Mouse (Mus musculus) kidney, embryonic 16.5 days (tissue): ENCODE measurements at regions not wholly inside any gene's neighbourhood (a gene's known extent, or its start where the extent isn't known, plus 50 kb on each side); places are given as distances from the start of the nearest gene placed in this dataset.

Source experiments
- ATAC-seq: fragments of 200-750 bp; cut with Nextera tagmentation; 2 replicates; pipeline ENCODE4 v1.8.0; 2017; ENCODE audit warnings: moderate TSS enrichment; ENCODE audit not compliant: low FRiP score, low TSS enrichment
- H3K27ac ChIP-seq: fragments of 300-500 bp; sonication (generic); 2 replicates; pipeline ENCODE4 v1.5.1; 2014; ENCODE audit warnings: low read length
- H3K27me3 ChIP-seq: fragments of 300-500 bp; sonication (generic); 2 replicates; pipeline ENCODE4 v1.6.1; 2014; ENCODE audit warnings: low read length, control low read depth, mixed read lengths; ENCODE audit not compliant: insufficient read depth
- H3K36me3 ChIP-seq: fragments of 300-500 bp; sonication (generic); 2 replicates; pipeline ENCODE4 v1.6.1; 2014; ENCODE audit warnings: low read length, control low read depth, mixed read lengths; ENCODE audit not compliant: insufficient read depth
- H3K4me1 ChIP-seq: fragments of 300-500 bp; sonication (generic); 2 replicates; pipeline ENCODE4 v1.6.1; 2014; ENCODE audit warnings: low read length, control low read depth, mixed read lengths; ENCODE audit not compliant: insufficient read depth
- H3K4me2 ChIP-seq: fragments of 300-500 bp; sonication (generic); replicated peaks from 2 replicates; pipeline ENCODE4 v1.6.1; 2014; ENCODE audit warnings: low read depth, low read length
- H3K4me3 ChIP-seq: fragments of 300-500 bp; sonication (generic); 2 replicates; pipeline ENCODE4 v1.5.1; 2014; ENCODE audit warnings: mild to moderate bottlenecking, low read length
- H3K9ac ChIP-seq: fragments of 300-500 bp; sonication (generic); replicated peaks from 2 replicates; pipeline ENCODE4 v1.6.1; 2014; ENCODE audit warnings: low read length
- H3K9me3 ChIP-seq: fragments of 300-500 bp; sonication (generic); 2 replicates; pipeline ENCODE4 v1.6.1; 2016; ENCODE audit warnings: low read length, control low read depth
- WGBS: fragments of 180-500 bp; shearing (Covaris S2); extraction: QIAGEN DNeasy Blood & Tissue Kit; methylation state at CpG from one replicate; pipeline ENCODE4 v1.1.7; 2014; 5-methylcytosine and 5-hydroxymethylcytosine counted together

DNA sequence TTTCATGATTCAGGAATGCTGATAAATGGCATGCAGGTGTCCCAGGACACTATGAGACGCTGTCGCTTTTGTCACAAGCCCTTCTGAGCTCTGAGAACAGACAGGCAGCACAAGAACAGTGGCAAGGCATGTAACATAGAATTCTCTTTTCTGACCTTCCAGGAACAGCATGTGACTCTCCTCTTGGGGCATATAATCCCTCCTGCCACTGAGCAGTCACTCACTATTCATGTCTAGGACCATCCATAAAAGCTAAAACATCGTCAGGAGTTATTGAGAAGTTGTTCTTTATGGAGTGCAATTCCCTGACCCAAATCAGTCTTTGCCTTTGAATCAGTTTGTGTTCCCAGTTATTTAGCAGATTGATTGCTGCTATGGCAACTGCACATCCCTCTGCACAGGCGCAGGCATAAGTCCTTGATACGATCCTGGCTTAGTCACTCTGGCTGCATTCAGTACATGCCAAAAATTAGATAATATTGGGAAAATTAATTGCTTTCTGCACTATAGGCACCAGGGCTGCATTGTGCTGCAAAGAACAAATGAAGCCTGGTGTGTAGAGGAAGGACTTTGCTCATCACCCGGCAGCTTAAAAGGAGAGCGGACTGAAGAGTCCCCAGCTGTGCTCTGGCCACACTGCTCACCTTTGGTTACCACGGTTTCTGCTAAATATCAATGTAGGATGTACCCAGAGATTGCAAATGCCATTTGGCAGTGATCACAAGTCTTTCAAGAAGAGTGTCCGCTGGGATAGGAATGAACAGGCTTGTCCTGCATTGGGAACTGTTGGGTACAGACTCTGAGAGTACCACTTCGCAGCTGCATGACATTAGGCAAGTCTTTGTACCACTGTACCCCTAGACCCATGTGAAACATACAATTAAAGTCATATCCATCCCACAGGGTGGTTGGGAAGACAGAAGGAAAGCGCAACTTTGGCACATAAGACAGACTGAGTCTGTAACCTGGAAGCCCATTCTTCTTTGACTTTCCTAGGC is 288.6 kb downstream of the Elavl2 start:
- H3K4me1 ChIP-seq: no peaks in the 10 kb centered on the region
- 88% methylated on average over 11 of the region's 11 CpGs for WGBS

DNA sequence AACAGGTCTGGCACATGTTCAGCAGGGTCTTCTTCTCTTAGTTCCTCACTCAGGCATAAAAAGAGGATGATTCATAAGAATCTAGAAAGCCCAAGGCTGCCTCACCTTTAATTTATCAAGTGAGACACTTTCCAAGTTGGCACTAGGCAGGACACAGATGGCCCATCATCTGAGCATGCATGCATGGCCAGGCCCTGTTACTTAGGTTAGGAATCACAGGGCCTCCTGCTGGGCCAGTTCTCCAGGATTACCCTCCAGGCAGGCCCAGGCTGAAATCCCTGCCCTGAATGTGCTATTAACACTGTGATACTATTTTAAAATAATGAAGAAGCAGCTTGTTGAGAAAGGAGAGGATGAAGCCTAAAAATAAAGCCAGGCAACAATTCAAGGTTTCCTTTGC is 304.5 kb downstream of the Elavl2 start:
- Histone ChIP-seq H3K4me2 (no peak overlapping the region), H3K9ac (no peak overlapping the region), H3K4me1 (no peaks in the 10 kb centered on the region), H3K4me3 (no peak overlapping the region), H3K27me3 (no peaks in the 10 kb centered on the region), H3K9me3 (no peaks in the 10 kb centered on the region), H3K27ac (no peak overlapping the region), H3K36me3 (no peaks in the 10 kb centered on the region)
- ATAC-seq: no peak

More for the DNA sequence above, 288.6 kb downstream of the Elavl2 start:
- H3K9ac ChIP-seq: no peak overlapping the region
- H3K27me3 ChIP-seq: no peaks in the 10 kb centered on the region
- no peak for ATAC-seq
- H3K36me3 ChIP-seq: no peaks in the 10 kb centered on the region
- H3K4me2 ChIP-seq: no peak overlapping the region
- no peak overlapping the region for H3K4me3 ChIP-seq
- no peak overlapping the region for H3K27ac ChIP-seq
- no peaks in the 10 kb centered on the region for H3K9me3 ChIP-seq

DNA sequence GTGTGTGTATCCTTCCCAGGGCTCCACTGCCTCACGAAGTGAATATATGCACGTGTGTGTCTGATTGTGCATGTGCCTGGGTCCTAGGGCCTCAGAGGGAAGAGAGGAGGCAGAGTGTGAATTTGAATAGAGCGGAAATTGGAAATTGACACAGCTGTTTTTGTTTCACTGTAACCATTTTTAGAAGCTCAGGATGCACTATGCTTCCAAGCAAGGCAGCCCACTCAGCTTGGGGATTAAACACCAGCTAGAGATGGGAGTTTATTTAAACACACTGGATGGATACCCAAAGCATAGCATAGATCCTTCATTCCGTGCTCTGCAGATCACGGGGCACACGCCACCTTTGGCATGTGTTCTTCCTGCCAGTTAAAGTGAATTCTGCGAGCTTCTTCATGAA is 306.2 kb downstream of the Elavl2 start:
- H3K4me1 ChIP-seq: no peaks in the 10 kb centered on the region
- no peaks in the 10 kb centered on the region for H3K27me3 ChIP-seq
- H3K9me3 ChIP-seq: no peaks in the 10 kb centered on the region
- 87% methylated on average over 7 of the region's 7 CpGs for WGBS
- H3K27ac ChIP-seq: no peak overlapping the region
- no peak overlapping the region for H3K4me3 ChIP-seq
- H3K4me2 ChIP-seq: no peak overlapping the region
- no peak overlapping the region for H3K9ac ChIP-seq
- no peaks in the 10 kb centered on the region for H3K36me3 ChIP-seq
- ATAC-seq: no peak

DNA sequence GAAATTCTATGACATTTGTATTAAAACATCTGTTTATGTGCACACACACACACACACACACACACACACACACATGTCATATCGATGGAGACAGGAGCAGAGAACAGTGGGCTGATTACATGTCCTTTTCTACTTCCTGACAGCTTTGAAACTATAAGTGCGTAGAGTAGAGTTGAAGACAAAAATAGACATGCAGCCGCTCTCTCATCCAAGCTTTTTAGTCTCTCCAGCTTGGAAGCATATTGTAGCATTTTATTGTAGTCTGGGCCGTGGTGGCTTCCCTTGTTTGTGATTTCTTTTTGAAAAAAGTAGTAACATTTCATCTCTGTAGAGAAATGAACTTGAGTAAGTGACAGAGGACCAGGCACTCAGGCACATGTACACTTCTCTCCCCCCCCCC is 306.7 kb downstream of the Elavl2 start:
- 77% methylated on average over 4 of the region's 4 CpGs for WGBS
- ATAC-seq: no peak
- Histone ChIP-seq H3K27me3 (no peaks in the 10 kb centered on the region), H3K9ac (no peak overlapping the region), H3K4me3 (no peak overlapping the region), H3K9me3 (no peaks in the 10 kb centered on the region), H3K4me1 (no peaks in the 10 kb centered on the region), H3K27ac (no peak overlapping the region), H3K36me3 (no peaks in the 10 kb centered on the region), H3K4me2 (no peak overlapping the region)

DNA sequence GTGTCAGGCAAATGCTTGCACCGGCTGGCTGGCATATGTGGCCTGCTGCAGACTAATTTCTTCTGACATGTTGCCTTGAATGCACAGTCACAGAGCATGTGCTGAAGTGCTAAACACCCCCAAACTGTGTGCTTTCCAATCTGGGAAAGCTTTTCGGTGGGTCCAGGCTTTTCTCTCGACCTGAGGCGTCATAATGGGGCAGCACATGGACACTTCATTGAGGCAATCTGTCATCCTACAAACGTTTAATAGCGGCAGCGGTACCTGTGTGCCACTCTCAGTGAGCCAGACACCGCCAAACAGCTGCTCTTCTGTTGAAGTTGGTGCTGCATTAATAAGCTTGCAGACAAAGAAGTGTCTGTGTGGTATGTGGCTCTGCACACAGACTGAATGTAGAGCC is 308.3 kb downstream of the Elavl2 start:
- Histone ChIP-seq H3K9ac (no peak overlapping the region), H3K27me3 (no peaks in the 10 kb centered on the region), H3K4me2 (no peak overlapping the region), H3K9me3 (no peaks in the 10 kb centered on the region), H3K36me3 (no peaks in the 10 kb centered on the region), H3K4me1 (no peaks in the 10 kb centered on the region), H3K4me3 (no peak overlapping the region), H3K27ac (no peak overlapping the region)
- WGBS: 84% methylated on average over 8 of the region's 8 CpGs
- ATAC-seq: no peak

DNA sequence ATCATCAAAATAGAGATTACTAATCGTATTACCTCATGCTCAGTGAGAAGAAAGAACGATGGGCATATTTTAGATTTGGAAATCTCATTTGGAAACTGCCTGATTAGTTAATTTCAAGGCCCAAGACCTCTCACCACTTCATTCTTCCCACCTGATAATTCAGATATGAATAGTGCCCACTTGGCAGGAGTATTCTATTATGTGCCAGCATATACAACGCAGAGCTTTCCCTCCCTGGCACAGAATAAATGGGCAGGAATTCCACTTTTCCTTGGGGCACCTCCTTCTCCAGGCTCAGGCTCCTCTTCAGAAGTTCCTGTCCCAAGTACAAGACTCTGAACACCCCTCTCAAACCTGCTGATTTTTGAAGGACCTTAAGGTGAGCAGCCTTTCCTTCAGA is 308.7 kb downstream of the Elavl2 start:
- H3K9ac ChIP-seq: no peak overlapping the region
- 92% methylated on average over 3 of the region's 3 CpGs for WGBS
- no peak for ATAC-seq
- no peak overlapping the region for H3K27ac ChIP-seq
- H3K27me3 ChIP-seq: no peaks in the 10 kb centered on the region
- no peak overlapping the region for H3K4me2 ChIP-seq
- no peaks in the 10 kb centered on the region for H3K9me3 ChIP-seq
- no peaks in the 10 kb centered on the region for H3K4me1 ChIP-seq
- no peak overlapping the region for H3K4me3 ChIP-seq
- H3K36me3 ChIP-seq: no peaks in the 10 kb centered on the region

DNA sequence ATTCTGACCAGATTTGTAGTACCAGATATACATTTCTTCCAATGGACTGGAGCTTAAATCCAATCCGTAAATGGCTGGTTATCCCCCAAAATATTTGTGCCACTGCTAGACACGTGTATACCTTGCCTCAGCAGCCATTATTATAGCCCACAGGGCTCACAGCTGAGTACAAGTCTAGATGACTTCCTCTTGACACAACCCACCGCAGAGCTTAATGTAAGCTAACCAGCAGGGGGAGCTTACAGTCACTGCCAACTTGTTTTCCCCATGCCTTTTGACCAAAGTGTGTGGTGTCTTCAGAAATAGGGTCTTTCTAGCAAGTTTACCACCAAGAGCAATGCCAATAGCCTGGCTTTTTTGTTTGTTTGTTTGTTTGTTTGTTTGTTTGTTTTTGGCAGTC is 316.6 kb downstream of the Elavl2 start:
- Histone ChIP-seq H3K36me3 (no peaks in the 10 kb centered on the region), H3K27me3 (no peaks in the 10 kb centered on the region), H3K4me1 (peaks cover 6% of the 10 kb centered on the region), H3K27ac (no peak overlapping the region), H3K9ac (no peak overlapping the region), H3K4me2 (no peak overlapping the region), H3K9me3 (no peaks in the 10 kb centered on the region), H3K4me3 (no peak overlapping the region)
- ATAC-seq: no peak
- WGBS: 57% methylated on average over 3 of the region's 3 CpGs

DNA sequence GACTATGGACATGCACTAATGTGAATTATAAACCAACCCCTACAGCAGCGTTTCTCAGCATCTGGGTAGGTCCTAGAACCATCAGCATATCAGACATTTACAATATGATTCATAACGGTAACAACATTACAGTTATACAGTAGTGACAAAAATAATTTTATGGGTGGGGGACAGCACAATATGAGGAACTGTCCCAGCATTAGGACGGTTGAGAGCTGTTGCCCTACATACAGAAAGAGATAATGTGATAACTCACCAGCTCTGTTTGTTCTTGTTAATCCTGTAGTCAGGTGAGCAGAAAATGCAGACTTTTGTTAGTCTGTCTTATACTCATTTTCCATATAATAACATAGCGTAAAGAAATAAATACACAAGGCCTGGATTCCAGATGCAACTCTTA is 319.1 kb downstream of the Elavl2 start:
- WGBS: 87% methylated on average over 4 of the region's 4 CpGs
- H3K36me3 ChIP-seq: no peaks in the 10 kb centered on the region

DNA sequence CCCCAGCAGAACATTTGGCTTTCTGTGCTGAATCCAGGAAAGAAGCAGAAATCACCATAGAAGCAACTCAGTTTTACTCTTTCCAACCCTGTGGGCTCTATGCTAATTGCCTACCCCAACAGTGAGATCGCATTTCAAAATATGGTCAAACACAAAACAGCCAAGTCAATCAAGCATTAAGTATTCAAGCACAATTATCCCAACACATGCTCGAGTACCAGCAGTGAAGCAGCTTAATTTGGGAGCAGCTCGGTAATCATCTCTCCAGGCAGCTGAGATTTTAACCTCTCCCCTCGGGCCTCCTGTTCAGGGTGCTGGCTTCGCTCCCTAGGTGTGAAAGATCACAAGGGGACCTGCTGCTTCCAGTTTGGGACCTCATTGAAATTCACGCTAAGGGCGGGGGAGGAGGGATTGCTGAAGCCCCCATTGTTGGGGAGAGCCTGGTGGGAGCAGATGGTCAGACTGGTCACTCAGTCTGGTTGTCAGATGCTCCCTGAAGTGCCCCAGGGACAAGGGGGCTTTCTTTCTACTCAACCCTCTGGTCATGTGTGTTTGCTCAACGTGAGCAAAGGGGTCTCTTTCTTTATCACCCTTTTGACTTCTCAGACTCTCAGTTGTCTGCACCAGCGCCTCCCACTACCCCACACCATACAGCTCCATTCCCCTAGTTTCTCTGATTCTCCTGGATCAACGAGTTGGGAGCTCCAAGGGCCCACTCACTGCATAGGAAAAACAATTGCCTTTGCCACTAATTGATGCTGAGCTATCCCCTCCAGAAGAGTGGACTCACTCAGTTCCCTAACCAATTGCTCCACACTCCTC is 319.8 kb downstream of the Elavl2 start:
- Histone ChIP-seq H3K4me2 (no peak overlapping the region), H3K27ac (no peak overlapping the region), H3K4me3 (no peak overlapping the region), H3K9me3 (no peaks in the 10 kb centered on the region), H3K27me3 (no peaks in the 10 kb centered on the region), H3K36me3 (no peaks in the 10 kb centered on the region), H3K4me1 (peaks cover 6% of the 10 kb centered on the region), H3K9ac (no peak overlapping the region)
- ATAC-seq: no peak
- 28% methylated on average over 10 of the region's 10 CpGs for WGBS

More for the DNA sequence above, 319.1 kb downstream of the Elavl2 start:
- peaks cover 6% of the 10 kb centered on the region for H3K4me1 ChIP-seq
- no peaks in the 10 kb centered on the region for H3K9me3 ChIP-seq
- H3K27me3 ChIP-seq: no peaks in the 10 kb centered on the region
- H3K9ac ChIP-seq: no peak overlapping the region
- no peak overlapping the region for H3K4me2 ChIP-seq
- no peak overlapping the region for H3K27ac ChIP-seq
- no peak overlapping the region for H3K4me3 ChIP-seq
- ATAC-seq: no peak

DNA sequence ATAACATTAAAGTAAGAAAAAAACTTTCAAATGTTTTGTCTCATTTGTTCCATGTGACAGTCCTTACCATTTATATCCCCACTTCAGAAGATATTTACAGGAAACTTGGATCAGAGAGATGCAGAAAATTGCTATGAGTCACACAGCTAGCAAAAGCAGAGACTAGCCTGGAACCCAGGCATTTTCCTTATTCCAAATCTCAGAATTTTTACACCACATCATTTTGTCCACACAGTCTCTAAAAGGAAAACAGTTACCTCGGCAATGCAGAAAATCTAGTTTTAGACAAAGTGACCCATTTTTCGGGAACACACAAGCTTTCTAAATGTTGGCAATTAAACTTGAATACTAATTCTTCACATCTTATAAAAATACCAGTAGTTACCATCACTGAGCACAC is 329.3 kb downstream of the Elavl2 start:
- Histone ChIP-seq H3K4me1 (no peaks in the 10 kb centered on the region), H3K4me3 (no peak overlapping the region), H3K27ac (no peak overlapping the region), H3K9me3 (no peaks in the 10 kb centered on the region), H3K36me3 (no peaks in the 10 kb centered on the region), H3K4me2 (no peak overlapping the region), H3K27me3 (no peaks in the 10 kb centered on the region), H3K9ac (no peak overlapping the region)
- no peak for ATAC-seq
- WGBS: 93% methylated on average over 2 of the region's 2 CpGs
